Mouse (Mus musculus) adrenal gland, adult 2 months (tissue): ENCODE results near the gene Anks1b. TPM values are rescaled to one million over a fixed set of nuclear protein-coding genes. Genes with fewer than 3 reads are reported as not detected.
A peak's percentile ranks its signal among the peaks of the same experiment; 100 is the strongest.

Experiments used
- DNase-seq: peaks from one replicate; pipeline ENCODE4 v3.0.0; 2021
- polyA plus RNA-seq: library from polyadenylated mRNA; depleted of rRNA; stranded (reverse); fragments of >200 nt; gene quantifications from 2 replicates; pipeline ENCODE4 v1.2.3, GENCODE M21; 2012
- total RNA-seq, 2 experiments: library from RNA; stranded (reverse); gene quantifications; 2 replicates each; pipeline ENCODE4 v1.2.3; 2021

Gene Anks1b
- total and polyA plus RNA-seq, 3 experiments, result 0.31 to 0.86 (median 0.72) TPM

DNA sequence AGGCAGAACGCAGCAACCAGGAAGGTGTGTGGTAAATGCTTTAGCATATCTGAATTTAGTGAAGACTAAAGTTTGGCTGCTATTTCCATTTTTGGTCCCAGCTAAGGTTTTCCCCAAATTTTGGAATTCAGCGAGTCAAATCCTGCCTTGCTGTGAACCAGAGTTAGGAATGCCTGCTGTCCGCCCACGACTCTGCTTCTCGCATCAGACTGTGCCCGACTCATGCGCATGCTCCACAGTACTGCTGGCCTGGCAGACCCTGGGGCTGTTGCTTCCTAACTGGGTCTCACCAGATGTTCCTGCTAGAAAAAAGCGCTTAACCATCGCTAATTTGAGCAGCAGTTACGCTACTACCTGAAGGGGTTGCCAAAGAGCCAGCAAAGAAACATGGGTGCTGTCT lies 801.1 kb downstream of the Anks1b start:
- DNase-seq, result no peak

DNA sequence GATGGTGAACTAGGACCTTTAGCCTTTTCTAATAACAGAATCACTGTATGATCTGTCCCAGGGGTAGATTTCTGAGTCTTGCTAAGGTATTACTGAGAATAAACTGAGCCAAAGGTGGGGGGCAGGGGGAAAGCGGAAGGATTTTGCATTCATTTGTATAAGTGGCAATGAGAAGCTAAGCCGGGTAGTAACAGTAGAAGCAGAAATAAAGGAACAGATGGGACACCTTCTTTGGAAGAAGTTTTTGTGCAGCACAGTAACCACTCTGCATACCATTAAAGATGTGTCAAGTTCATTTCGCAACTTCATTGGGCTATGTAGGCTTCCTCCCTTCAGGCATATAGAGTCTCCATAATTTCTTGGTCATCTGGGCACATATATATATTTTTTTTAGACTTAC lies 804.1 kb downstream of the Anks1b start:
- DNase-seq, result no peak

DNA sequence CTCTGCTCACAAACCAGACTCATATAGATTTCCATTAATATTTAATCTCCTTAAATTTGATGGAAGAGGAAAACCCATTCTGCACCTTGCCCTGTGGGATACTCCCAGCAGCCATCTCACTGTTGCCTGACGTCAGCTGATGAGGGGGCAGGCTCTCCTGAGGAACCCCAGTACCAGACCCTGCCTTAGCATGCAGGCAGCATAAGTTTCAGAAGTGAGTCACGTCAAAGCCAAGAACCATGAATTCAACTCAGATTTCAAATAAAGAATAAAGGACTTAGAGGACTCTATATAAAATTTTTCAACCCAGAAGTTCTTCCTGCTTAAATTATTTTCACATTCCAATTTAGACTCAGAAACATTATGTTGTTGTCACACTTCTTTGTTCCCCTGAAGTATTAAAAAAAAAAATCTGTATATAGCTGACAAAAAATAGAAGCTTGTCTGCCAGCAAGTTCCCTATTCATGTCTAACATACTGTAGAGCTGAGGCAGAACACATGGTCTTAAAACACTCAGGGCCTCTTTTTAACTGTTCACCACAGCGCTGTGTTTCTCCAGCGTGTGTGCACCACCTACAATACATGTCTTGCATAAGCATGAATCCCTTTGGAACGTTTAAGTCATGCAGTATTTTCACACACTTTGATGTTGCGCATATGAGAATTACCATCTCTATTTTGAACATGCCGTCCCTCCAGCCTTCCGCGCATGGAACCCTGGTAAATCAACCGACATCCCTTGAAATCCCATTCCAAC lies 806.6 kb downstream of the Anks1b start:
- DNase-seq, result no peak

DNA sequence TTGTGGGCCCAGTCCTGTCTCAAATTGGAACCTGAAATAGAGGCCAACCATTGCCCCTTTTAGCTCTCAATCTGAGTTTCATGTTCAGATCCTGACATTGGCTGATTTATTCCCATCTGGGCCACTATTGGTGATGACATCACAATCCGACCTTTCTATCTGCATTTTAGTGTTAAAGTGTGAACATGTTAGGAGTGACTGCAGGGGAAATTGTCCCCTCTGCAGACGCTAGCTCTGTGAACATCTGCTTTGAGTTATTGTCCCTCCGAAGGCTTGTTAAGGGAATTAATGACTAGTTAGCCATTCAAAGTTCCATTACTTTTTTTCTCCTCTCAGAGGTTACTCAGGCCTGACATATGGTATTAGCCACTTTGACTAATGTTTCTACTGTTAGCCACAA lies 810.5 kb downstream of the Anks1b start:
- no peak for DNase-seq

DNA sequence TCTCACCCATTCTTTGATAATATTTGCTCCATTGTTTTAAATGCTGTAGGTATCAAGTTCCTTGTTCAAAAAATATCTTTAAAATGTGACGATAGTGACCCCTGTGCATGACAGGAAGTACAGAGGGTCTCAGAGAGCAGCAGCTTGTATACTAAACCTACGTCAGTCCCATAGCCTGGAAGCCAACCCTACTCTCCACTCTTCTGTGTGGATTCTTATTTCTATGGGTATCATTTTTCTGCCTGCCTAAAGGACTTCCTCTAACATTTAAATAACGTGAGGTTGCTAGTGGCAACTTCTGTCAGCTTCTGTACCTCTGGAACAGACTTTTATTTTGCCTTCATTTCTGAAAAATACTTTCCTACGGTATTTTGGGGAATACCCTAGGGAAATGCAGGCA lies 812.1 kb downstream of the Anks1b start:
- DNase-seq, result no peak

DNA sequence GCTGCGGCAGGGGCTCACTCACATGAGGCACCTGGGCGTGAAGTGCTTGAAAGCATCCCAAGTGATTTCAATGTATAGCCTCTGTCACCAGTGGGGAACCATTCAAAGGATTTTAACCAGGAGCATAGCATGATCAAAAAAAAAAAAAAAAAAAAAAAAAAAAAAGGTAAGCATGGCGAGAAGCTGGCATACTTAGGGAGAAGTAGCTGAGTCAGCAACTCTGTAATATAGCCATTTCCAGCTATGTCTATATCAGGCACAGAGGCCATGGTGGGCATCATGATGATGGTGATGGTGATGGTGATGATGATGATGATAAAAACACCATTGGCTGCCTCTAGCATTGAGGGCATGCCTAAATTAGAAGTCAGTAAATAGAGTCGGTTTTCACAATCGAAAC lies 814.8 kb downstream of the Anks1b start:
- DNase-seq, result no peak

DNA sequence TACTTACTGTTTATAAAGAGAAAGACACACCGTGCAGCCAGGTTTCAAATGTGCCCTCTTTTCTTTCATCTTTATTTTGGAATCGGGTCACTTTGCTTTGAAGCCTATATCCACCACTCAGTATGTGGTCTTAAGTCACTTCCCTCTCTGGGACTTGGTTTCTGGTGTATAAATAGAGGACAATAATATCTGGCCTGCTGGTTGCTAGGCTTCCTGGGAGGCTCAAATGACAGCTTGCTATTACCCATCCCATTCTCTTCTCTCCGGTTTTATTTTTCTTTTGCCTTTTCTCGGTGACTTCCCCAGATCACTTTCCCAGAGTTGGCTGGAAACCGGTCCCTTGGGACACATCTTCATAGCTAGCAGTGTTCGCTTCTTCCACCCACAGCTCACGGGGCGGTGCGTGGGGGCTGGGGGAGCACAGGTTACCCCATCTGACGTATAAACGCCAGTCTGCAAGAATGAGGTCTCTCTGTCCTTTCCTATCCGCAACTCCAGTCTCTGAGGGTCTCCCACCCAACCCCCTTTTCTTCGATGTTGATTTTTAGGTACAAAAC lies 815.5 kb downstream of the Anks1b start:
- DNase-seq, result no peak

DNA sequence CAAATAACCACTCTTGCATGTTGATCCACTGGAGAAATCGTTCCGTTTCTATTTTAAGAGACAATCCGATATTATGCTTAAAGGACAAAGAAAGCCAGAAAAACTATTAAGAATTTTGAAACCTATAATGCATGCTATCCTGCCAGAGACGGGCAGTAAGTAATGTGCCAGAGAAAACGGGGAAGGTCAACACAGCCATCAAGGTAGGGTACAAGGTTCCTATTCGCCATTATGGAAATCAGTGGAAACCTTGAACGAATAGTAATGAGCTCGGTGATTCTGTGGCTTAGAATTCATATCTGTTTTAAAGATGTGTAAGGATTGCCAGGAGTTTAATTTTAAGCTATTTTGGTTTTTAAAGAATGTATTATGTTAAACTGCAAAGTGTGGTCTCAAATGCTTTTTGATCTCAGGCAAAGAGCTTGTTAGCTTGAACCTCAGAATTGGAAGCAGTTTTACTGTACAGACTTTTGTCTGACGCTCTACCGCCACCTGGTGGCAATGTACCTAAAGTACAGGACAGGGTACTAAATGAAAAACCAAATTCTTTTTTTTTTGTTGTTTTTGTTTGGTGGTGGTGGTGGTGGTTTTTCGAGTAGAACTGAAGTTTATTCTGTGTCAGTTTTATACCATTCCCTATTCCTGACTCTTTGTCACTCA lies 816.7 kb downstream of the Anks1b start:
- peak; percentile 47 for DNase-seq

DNA sequence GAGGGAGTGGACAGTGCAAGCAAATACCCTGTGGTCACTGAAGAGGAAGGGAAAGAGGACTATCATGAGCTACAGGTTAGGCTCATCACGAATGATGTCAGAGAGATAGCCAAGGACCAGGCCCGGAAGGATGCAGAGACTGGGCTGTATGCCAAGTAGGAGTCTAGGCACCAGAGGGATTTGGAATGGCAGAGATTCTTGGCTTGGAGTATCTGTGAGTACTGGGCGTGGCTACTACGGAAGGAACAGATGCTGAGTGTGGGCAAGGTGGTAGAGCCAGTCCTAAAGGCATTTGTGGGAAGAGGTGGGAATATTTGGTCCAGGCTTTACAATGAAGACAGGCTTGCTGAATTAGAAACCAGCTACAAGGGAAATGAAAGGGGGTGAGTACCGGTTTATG lies 823.4 kb downstream of the Anks1b start:
- no peak for DNase-seq

DNA sequence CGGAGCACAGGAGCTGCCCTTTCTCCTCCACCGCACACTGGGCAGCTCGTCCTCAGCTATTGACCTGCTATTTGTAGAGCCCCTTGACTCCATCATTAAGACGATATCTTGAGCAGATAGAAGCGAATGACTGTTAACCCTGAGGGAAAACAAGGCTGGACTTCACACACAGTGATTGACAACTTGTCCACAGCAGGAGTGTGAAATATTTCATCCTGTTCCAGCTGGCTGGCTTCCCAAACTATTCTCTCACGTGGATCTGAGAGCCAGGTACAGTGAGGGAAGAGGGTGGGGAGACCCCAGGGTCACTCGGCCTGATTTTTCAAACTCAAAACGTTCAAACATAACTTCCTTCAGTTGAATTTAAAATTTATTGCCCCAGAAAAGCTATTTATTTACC lies 824.1 kb downstream of the Anks1b start:
- DNase-seq, result no peak

DNA sequence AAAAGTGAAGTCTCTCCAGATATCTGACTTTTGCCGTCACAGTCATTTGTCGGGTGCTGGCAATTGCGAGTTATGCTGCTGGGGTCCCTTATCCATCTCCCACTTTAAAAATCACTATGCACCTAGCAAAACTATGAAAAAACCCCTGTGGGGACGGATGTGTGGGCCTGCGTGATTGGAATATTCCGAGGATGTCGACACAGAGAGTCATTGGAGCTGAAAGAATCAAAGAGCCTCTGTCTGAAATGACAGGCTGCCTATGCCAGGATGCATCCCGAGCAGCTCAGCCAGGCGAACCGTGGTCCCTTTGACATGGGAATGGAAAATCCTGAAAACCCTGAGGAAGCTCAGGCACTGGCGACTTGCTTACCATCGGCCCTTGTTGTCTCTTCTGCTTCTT lies 825.9 kb downstream of the Anks1b start:
- DNase-seq, result no peak

DNA sequence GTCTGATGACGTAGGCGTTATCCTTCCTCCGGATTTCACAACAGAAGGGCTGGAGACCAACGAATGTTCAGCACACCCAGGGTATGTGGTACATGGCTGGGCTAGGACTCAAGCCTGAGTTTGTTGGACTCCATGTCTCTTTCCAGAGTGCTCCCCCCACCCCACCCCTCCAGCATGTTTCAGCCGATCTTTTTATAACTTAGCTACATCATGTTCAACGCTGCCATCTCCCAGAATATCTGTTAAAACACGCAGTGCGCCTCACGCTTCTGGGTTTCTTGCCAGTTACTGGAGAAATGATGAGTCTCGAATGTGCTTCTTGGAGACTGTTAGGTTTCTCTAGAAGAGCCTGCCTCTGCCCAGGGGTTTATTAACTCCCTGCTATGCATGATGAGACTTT lies 831.3 kb downstream of the Anks1b start:
- no peak for DNase-seq

DNA sequence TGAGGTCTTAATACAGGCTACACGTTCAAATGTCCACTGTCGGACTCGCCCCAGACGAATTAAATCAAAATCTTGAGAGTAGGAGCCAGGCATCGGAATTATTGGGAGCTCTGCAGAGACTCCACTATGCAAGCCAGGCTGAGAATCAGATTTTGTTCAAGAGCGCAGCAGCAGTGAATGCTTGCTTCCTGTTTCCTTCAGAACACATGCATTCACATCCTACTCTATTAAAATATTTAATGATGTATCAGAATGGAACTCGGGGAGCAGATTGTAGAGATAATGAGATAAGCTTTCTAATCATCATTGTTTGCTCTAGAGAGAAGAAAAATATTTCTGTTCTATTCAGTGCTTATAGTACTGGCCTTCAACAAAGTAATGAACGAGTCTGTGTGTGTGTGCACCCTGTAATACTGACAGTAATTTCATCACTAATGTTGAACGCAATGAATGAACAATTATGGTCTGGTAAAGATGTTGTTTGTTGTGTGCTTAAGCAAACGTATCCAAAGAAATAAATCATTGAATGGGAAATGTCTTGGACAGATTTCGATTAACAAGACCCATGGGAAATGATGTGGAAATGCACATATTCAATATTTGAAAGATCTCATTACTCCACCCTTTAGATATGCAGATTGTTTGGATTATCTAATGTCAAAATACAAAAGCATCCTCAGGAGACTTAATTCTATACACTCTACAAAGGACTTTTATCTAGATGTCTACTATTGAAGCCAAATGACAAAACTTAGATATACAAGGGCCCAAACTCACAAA lies 835.7 kb downstream of the Anks1b start:
- no peak for DNase-seq

DNA sequence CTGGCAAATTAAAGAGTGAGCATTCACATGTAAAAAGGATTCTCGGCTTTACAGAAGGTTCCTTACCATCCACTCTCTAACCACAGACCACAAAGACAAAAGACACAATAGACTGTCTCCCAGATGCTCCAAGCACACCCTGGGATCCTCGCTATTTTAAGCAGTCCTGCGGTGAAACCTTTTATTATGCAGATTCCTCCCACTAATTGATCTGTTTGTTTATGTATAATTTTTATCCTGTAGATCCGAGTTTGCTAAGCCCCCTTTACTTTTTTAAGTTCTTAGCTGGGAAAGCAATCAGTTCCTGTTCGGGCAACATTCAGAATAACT lies 836.3 kb downstream of the Anks1b start:
- no peak for DNase-seq

DNA sequence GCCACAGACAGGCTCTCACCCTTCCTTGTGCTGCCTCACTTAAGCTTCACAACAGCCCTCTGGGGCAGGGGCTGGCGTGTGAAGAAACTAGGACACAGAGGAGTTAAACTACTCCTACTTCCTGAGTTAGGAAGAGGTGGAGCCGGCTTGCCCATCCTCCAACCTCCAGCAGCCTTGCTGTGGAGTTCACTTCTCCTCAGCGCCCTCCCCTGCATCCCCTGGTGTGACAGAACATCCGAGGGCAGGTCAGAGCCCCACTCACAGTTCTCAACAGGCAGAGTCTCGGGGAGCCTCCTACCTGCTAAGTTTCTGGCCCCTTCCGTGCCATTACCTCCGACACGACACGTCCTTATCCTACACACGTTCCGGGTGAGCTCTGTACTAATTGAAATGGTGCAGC lies 844.7 kb downstream of the Anks1b start:
- DNase-seq, result no peak

DNA sequence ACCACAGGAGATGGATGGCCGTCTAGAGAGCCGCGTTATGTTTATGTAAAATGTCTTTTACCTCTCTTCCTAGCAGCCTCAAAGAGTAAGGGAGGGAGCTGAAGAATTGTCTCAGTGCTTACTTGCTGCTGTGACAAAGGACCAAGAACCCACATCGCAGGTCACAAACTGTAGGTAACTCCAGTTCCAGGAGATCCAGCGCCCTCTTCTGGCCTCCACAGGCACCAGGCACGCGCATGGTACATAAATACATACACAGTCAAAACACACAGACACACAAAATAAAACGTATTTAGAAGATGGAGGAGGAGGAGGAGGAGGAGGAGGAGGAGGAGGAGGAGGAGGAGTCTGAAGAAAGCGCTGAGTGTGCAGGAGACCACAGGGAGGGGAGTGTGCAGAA lies 845.4 kb downstream of the Anks1b start:
- DNase-seq, result no peak

DNA sequence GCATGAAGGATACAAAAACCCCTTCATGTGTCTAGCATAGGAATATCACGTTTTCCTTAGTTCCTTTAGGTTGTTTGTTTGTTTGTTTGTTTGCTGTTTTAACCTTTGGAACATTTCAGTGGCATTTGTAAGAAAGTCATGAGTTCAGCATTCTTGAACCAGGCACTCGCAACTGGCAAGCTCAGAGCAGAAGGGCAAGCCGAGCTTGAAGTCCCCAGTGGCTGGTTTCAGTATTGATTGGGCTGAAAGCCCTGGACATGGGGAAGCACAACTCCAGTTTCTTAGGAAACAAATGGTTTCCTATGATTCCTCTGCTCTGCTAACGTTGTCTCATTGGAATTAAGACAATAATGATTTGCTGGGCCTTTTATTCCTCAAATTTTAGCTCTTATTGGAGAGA lies 846.7 kb downstream of the Anks1b start:
- DNase-seq, result no peak

DNA sequence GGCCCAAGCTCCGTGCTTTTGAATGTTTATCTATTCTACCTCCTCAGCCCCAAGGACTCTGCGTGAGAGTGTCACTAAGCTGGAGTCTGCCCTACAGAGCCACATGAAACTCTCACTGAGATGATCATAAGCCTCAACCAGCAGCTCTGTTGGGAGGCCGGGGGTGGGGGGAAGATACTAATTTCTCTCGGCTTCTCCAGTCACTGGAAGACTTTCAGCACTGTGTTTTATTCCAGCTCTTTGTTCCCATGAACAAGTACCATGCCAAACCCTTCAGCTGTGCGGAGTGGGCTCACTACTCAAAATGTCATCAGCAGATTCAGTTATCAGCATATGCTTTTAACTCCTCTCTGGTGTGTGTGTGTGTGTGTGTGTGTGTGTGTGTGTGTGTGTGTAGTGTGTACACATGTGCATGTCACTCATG lies 849.8 kb downstream of the Anks1b start:
- DNase-seq, result no peak

DNA sequence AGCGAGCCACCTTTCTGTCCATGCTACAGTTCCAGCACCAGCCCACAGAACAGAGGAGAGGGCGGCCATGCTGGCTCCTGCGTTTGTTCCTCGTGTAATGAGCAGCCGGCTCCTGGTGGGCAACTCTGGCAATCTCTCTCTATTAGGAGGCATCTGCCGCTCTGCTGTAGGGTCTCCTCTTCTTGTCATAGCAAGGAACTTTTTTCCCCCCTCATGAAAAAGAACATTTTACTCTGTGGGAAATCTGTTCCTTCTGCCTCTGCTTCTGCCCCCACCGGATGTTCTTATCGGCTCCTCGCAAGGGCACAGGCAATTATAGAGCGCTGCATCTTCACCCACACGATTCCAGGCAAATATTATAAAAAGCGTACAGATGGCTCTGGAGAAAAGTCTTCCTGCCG lies 850.6 kb downstream of the Anks1b start:
- no peak for DNase-seq

DNA sequence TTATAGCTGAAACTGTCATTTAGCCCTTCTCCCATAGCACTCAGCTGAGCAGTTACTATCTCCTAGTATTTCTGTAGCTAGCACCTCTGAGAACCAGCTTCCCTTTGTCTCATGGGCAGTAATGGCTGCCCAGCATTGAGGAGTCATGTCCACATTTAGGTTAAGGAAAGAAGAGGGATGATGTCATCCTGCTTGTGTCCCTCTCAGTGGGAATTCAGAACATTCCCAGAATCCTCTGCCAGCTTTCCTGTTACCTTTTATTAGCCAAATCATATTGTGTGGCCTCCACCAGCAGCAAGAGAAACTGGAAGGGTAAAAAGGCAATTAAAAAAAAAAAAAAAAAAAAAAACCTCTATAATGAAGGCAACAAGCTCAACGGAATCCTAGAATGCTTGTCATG lies 851.6 kb downstream of the Anks1b start:
- DNase-seq, result no peak

DNA sequence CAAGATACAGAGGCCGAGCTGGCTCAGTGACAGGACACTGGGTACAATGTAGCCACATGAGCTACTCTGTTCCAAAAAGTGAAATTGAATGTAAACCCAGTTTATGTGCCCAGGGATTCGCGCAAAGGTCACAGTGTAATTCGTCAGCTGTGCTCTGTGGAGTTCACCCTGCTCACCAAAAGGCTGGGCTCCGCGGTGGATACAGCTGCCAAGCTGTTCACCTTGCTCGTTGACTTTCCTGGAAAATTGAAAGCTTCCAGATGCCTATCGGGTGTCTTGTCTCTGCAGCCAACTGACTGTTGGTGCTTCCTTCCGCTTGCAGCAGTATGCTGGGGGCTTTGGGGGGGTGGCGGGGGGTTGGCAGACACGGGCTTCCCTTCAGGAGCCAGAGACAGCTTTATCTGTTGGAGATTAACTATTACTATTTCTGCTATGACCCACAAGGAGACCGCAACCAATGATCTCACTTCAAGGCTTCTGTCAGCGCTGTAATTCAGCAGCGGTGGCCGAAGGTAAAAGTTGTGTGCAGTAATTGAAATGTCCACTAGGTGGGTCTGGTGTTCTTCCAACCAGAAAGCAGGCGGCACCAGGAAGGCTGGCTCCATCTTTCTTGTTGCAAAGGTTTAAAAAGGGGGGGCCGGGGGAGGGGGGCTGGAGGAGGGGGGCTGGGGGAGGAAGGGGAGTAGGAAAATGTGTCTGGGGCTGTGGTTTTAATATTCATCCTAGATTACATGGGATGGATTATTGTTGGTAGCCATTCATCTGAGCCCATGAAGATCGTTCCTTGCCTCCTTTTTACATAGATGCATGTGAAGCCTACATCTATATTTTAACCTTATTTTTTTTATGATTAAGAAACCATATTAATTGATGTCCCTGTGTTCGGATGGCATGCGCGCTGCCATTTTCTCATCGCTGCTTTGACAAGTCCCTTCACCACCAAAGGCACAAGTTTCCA lies 855.4 kb downstream of the Anks1b start:
- DNase-seq, result peak; percentile 73

DNA sequence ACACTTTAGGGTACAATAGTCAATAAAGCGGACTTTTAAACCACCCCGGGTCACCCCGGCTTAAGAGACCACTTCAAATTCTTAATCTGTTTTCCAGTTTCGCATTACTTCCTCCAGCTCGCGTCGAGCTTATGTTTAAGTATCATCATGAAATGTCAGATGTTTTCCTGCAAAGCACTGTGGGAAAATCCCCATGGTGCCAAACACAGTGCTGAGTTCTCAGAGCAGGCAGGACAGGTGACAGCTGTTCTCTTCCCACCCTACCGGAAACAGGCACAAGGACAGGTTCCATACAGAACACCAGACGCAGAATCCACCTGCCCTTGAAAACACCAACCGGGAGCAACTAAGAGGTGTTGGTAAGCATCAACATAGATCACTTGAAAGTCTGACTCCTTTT lies 856.2 kb downstream of the Anks1b start:
- DNase-seq, result no peak
